Mouse (Mus musculus) layer of hippocampus, adult 11-12 months (tissue): ENCODE measurements around the gene Mien1.

Experiments
- DNase-seq: peaks from one replicate; pipeline ENCODE4 v3.0.0; 2022; ENCODE audit warnings: low spot score

Mien1 gene

DNA sequence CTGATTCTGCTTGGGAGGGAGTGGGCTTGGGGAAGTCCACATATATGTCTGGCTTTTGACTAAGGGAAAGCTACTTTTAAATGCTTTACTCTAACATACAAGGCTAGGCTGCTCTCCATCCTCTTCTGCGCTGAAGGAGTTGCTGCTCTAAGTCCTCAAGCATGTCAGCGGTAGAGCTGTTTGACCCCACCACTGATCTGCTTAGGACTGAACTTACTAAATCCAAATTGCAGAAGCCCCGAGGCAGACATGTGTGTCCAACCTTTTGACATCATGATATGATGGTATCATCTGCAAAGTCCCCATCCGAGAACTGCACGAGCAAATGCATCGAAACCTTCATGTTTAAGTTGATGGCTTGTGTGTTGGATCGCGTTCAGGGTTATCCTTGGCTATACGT, 21.1 kb upstream of the Mien1 start:
- no peak for DNase-seq

- no peak for DNase-seq
These were observed 20.4 kb upstream of the Mien1 start for GRCm38 (mm10) chr11:98459071-98459741.

DNA sequence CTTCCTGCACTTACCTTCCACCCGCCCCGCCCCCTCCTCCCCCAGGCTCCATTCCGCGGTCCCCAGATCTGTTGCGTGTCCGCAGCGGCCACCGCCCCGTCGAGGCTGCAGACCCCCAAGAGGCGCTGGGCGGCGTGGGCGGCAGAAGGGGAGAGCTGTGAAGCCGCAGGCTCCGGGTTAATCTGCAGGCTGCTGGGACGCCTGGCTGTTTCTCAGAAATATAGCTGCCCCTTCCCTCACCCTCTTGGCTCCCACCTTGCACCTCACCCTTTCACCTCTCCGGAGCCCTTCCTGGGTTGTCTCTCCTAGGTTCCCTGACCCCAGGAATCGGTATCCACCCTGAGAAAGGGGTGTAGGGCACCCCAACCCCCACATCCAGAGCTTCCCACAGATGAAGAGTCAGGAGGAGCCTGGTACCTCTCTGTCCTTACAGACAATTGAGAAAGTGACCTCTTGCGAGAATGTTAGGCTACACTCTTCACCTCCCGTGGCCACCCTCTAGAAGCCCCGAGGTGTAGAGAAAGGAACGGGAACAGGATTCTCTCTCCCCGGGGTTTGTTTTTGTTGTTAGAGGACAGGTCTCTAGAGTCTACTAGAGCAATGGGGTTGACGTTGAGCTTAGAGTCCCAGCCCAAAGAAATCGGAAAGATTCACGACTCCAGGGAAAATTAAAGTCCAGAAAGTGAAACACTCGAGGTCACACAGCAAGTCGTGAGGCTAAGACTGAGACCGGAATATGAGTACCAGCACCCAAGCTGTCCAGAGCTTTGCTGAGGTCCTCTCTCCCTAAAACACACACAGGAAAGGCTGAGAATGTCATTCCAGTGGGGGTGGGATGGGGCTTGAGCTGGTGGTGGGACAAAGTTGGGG, 19.6 kb upstream of the Mien1 start:
- no peak for DNase-seq

GRCm38 (mm10) chr11:98457367-98458120, 18.8 kb upstream of the Mien1 start:
- peak; percentile 77 for DNase-seq

DNA sequence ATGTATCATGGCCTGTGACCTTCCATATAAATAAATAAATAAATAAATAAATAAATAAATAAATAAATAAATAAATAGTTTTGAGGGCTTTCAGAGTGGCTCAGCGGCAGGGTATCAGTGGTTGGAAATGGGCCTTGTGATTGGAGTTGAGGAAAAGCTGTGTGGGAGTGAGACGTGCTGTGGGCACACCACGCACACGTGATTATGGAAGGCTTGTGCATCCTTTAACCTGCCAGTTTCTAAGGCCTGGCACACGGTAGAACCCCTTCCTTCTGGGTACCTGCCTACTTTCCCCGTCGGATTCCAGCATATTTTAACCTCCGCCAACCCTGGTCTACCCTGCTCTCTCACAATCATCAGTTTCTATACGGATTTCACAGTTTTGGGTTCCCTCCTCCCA, 18.2 kb upstream of the Mien1 start:
- no peak for DNase-seq

DNA sequence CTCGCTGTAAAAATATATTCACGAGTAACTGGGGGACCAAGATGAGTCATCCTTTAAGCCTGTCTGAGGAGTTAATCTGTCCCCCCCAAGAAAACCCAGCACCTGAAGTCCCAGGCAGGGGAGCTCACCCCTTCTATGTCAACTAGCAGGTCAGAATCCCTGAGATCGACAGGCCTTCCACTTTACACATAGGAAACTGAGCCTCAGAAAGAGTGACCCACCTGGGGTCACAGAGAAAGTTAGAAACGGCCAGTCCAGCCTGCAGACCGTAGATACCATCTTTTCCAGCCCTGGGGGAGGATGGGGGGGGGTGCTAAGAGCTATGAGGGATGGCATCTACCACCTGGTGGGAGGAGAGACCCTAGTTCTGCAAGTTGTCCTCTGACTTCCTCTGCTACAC, 17.8 kb upstream of the Mien1 start:
- no peak for DNase-seq

DNA sequence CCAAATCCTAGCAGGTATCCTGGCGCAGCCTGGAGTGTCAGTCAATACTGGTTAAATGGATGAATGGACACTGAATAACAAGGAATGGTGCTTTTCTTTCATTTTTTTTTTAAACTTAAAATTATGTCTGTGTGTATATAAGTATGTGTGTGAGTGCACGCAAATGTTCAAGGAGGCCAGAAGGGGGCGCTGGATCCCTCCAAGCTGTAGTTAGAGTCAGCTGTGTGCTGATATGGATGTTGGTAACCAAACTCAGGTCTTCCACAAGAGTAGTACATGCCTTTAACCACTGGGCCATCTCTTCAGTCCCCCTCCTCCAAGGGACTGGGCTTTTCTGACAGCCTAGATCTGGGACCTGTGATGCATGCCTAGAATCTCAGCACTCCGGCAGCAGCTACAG, 16.7 kb upstream of the Mien1 start:
- DNase-seq: no peak

DNA sequence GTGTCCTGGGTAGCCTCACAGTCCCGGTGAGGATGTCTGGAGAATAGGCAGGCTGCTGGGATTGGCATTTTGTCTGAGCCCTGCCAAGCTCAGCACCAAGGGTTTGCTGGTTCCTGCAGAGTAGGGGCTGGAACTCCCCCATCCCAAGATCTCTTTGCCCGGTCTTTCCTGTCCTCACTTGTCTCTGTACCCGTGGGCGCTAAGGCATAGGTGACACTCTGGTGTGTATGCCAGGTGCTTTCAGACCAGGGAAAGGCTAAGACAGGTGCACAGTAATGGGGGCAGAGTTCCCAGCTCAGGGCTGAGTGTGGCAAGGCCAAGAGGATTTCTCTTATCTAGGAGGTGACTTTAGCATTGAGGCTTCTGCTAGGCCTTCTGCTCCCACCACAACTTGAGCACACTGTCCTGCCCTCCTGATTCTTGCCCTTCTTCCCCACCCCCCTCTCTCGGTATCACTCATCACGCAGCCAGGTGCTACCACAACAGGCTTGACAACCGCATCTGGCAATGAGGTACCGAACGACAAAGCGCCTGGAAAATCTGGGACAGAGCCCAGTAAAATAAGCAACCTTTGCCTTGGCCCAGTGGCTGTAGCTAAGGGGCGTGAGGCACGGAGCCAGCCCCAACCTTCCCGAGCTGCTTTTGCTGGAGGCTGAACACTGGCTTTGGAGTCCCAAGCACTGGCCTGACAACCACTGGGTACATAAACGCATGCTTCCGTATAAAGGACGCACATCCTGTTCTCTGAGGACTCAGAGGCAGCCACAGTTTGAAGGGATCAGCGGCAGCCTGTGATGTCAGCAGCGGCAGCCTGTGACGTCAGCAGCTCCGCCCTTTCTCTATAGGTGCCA, 11.4 kb upstream of the Mien1 start:
- no peak for DNase-seq

DNA sequence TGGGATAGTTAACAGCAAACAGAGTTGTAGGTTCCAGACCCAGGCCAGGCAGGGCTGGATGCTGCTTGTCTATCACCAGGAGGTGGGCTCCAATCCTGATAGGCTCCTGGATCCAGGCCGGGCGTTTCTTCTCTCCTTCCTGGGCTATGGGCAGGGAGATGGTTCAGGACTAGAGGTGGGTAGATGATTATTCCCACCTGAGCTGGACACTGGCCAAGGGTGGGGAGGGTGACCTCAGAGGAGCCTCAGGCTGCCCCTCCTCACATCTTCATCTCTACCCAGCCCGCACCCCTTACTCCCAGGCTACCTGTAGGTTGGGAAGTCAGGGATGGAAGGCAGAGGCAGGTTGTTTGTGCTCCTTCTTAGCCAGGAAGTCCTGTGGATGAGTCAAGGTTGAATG, 10.6 kb upstream of the Mien1 start:
- DNase-seq: no peak

- DNase-seq: no peak
These were observed 9.5 kb upstream of the Mien1 start for GRCm38 (mm10) chr11:98448191-98448790.

- DNase-seq: no peak
These were observed 8.7 kb upstream of the Mien1 start for GRCm38 (mm10) chr11:98447475-98447834.

DNA sequence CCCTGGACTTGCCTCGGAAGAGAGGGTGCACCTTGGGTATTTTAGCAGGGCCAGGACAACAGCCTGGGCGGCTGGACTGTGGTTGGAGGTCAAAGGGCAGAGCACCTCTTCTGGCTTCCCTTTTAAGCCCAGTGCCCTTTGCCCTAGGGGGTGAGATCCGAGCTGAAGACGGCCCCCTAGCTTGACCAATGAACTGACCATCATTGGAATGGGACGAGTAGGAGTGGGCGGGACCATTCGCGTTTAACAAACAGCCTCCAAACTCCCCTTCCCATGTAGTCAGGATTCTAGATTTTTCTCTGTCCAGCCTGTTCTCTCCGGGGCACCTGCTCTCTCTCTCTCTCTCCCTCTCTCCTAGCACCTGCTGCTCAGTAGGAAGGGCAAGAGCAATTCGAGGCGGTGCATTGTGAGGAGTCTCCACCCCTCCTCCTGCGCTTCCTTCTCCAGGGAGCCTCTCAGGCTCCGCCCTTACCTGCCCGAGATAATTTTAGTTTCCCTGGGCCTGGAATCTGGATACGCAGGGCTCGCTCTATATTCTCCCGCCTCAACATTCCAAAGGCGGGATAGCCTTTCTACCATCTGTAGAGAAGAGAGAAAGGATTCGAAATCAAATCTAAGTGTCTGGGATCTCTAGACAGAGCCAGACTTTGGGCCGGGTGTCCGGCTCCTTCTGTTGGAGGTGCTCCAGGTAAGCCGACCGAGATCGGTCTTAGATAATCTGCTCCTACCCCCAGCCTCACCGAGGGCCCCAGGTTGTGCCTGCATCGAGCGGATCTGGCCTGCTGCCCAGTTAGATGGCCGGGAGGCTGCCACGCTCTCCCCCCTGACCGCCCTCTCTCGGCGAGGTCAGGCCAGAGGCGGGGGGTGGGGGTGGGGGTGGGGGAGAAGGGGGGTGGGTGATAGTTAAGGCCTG, 8.0 kb upstream of the Mien1 start:
- DNase-seq: no peak

- DNase-seq: no peak
These were observed 7.4 kb upstream of the Mien1 start, which contains the start of gene Grb7 for GRCm38 (mm10) chr11:98446213-98446561. TSS of gene Grb7 (plus strand) at chr11:98446394.

GRCm38 (mm10) chr11:98445679-98446078, 6.9 kb upstream of the Mien1 start:
- no peak for DNase-seq

- DNase-seq: no peak
These were observed 6.4 kb upstream of the Mien1 start for GRCm38 (mm10) chr11:98445238-98445637.

DNA sequence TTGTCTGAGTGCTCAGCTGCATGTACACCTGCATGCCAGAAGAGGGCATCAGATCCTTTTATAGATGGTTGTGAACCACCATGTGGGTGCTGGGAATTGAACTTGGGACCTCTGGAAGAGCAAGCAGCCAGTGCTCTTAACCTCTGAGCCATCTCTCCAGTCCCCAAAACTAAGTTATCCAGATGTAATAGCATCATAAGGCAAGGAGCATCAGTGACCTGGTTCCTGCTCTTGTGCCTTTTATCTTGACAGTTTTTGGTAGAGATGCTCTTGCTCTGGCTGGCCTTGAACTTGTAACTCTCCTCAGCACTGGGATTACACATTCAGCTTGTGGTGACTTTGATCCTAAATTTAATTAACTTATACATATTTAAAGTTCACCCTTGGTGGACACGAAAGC, 4.9 kb upstream of the Mien1 start:
- no peak for DNase-seq

DNA sequence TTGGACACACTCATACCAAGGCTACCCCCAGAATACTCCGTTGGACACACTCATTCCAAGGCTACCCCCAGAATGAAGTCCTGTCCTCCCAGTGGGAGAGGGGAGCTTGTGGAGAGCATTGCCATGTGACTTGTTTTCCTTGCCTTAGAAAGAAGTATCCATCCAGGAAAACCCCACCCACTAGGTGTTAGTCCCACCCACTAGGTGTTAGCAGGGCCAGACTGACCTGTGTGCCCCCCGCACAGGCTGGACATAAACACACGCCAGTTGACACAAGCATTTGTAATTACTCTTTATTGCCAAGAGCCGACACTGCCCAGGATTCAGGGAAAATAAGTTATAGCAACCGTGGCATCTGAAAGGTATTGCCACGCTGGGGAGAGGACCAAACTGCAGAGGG, 1.4 kb downstream of the Mien1 start:
- DNase-seq: no peak

DNA sequence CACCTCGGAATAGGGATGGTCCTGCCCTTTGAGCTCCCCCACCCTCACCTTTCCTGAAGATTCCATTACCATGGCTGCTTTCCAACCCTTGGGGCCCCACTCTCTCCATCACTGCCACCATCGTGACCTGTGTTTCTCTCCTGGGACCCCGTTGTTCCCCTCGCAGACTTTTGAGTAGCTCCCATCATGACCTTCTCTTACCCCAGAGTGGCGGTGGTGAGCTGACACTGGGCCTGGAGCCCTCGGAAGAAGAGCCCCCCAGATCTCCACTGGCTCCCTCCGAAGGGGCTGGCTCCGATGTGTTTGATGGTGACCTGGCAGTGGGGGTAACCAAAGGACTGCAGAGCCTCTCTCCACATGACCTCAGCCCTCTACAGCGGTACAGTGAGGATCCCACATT, 3.1 kb downstream of the Mien1 start:
- DNase-seq: no peak

DNA sequence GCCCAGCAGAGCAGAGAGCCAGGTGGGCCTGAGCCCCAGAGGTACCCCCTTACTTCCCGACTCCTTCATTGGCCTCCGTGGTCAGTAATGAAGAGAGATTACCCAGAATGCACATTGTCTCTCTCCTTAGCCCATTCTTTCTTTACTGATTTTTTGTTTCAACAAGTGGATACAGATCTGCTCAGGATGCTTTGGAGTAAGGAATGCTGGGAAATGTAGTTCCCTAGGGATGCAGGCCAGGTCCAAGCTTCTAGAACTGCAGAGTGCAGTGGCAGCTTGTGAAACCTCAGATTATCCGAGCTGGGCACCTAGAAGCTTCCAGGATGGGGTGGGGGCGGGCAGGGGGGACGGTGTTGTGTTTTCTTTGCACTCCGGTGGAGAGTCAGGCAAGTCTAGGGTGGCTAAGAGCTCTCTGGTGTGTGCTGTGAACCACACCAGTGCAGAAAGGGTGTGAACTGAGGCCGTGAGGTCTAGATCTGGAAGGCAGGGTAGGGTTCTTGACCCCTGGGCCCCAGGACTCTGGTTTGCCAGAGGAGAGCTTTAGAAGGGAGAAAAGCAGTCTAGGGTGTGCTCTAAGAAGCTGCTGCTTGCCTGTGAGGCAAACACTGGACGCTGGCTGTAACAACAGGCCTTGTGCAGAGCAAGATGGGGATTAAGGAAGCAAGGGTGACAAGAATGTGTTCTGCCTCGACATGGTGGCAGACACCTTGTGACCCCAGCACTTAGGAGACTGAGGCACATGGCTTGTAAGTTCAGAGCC, 6.9 kb downstream of the Mien1 start:
- no peak for DNase-seq

DNA sequence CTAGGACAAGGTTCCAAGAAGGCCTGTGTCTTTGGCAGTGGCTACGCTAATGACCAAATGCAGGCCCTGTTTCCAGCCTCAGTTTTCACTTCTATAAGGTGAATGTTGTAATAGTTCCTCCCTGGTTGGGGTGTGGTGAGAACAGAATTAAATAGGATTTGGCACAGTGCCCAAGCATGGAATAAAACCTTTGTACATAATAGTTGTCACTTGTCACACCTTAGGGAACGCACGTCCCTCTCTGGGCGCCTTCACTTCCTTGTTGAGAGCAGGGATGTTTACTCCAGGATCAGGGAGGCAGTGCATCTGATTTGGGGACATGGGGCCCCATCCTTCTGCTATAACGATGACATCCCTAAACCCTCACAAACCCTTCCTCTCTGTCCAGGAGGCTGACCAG, 10.4 kb downstream of the Mien1 start:
- DNase-seq: no peak
